Mouse (Mus musculus): ENCODE results near the gene Krt27. TPM values are rescaled to one million over a fixed set of nuclear protein-coding genes. Genes with fewer than 3 reads are reported as not detected.

The Krt27 gene
- polyA plus RNA-seq, 1 experiment, result 0.05 TPM

- TF ChIP-seq POLR2A (IDR thresholded peaks at IDR 0.05; ENCODE audit: borderline replicate concordance, extremely low read depth, insufficient read depth, insufficient read length, poor library complexity, severe bottlenecking) (peak; percentile 68), CTCF (IDR thresholded peaks at IDR 0.05; ENCODE audit: borderline replicate concordance, extremely low read depth, insufficient read depth, insufficient read length) (no peak)
- DNase-seq (ENCODE audit: low read depth), result peak; percentile 96
These were observed 35.2 kb upstream of the Krt27 start for GRCm38 (mm10) chr11:99385813-99386721.

- peak; percentile 87 for TF ChIP-seq CTCF (IDR thresholded peaks at IDR 0.05; ENCODE audit: borderline replicate concordance, extremely low read depth, insufficient read depth, insufficient read length)
- no peak for TF ChIP-seq POLR2A (IDR thresholded peaks at IDR 0.05; ENCODE audit: borderline replicate concordance, extremely low read depth, insufficient read depth, insufficient read length, poor library complexity, severe bottlenecking)
- peak; percentile 83 for DNase-seq (ENCODE audit: low read depth)
These were observed 28.7 kb upstream of the Krt27 start for GRCm38 (mm10) chr11:99379568-99379967.

- DNase-seq (ENCODE audit: low read depth), result no peak
- no peak for TF ChIP-seq CTCF (IDR thresholded peaks at IDR 0.05; ENCODE audit: borderline replicate concordance, extremely low read depth, insufficient read depth, insufficient read length)
- TF ChIP-seq POLR2A (IDR thresholded peaks at IDR 0.05; ENCODE audit: borderline replicate concordance, extremely low read depth, insufficient read depth, insufficient read length, poor library complexity, severe bottlenecking), result no peak
These were observed 23.9 kb upstream of the Krt27 start, which contains the start of gene Krt28 for GRCm38 (mm10) chr11:99374803-99375202. TSS of gene Krt28 (minus strand) at chr11:99374903.

- no peak for TF ChIP-seq CTCF (IDR thresholded peaks at IDR 0.05; ENCODE audit: borderline replicate concordance, extremely low read depth, insufficient read depth, insufficient read length)
- no peak for TF ChIP-seq POLR2A (IDR thresholded peaks at IDR 0.05; ENCODE audit: borderline replicate concordance, extremely low read depth, insufficient read depth, insufficient read length, poor library complexity, severe bottlenecking)
These were observed 19.0 kb upstream of the Krt27 start for GRCm38 (mm10) chr11:99369853-99370451.

DNA sequence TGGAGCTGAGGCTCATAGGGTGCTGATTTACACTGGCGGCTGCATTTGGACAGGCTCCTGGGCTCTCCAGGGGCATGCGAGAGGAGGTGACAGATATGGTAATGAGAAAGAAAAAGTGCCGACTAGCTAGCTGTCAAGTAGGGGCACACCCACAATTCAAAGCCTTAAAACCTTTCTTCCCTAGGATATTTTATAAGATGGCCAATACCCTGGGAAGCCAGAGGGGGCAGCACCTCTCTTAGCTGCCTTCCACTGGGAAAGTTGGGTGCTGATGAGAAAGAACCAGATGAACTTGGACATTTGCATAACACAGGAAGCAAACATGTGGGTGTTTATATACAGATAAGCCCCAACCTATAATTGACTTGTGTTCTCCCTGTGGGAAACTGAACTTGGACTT, 18.3 kb upstream of the Krt27 start:
- peak; percentile 56; the same call in 1 of the 2 replicates for TF ChIP-seq CTCF (IDR thresholded peaks at IDR 0.05; ENCODE audit: borderline replicate concordance, extremely low read depth, insufficient read depth, insufficient read length)
- TF ChIP-seq POLR2A (IDR thresholded peaks at IDR 0.05; ENCODE audit: borderline replicate concordance, extremely low read depth, insufficient read depth, insufficient read length, poor library complexity, severe bottlenecking), result no peak
- DNase-seq (ENCODE audit: low read depth), result peak; percentile 19

More at GRCm38 (mm10) chr11:99369853-99370451, 19.0 kb upstream of the Krt27 start:
- DNase-seq (ENCODE audit: low read depth), result peak; percentile 35

GRCm38 (mm10) chr11:99366791-99367190, 15.9 kb upstream of the Krt27 start:
- TF ChIP-seq CTCF (IDR thresholded peaks at IDR 0.05; ENCODE audit: borderline replicate concordance, extremely low read depth, insufficient read depth, insufficient read length), result no peak
- no peak for TF ChIP-seq POLR2A (IDR thresholded peaks at IDR 0.05; ENCODE audit: borderline replicate concordance, extremely low read depth, insufficient read depth, insufficient read length, poor library complexity, severe bottlenecking)
- no peak for DNase-seq (ENCODE audit: low read depth)

- TF ChIP-seq CTCF (IDR thresholded peaks at IDR 0.05; ENCODE audit: borderline replicate concordance, extremely low read depth, insufficient read depth, insufficient read length), result peak; percentile 74; the same call in 1 of the 2 replicates
- TF ChIP-seq POLR2A (IDR thresholded peaks at IDR 0.05; ENCODE audit: borderline replicate concordance, extremely low read depth, insufficient read depth, insufficient read length, poor library complexity, severe bottlenecking), result no peak
These were observed 13.5 kb upstream of the Krt27 start for GRCm38 (mm10) chr11:99364412-99364811.

GRCm38 (mm10) chr11:99361423-99361822, 10.5 kb upstream of the Krt27 start:
- no peak for DNase-seq (ENCODE audit: low read depth)
- TF ChIP-seq CTCF (IDR thresholded peaks at IDR 0.05; ENCODE audit: borderline replicate concordance, extremely low read depth, insufficient read depth, insufficient read length), result no peak

More at GRCm38 (mm10) chr11:99364412-99364811, 13.5 kb upstream of the Krt27 start:
- DNase-seq (ENCODE audit: low read depth), result peak; percentile 64

- TF ChIP-seq CTCF (IDR thresholded peaks at IDR 0.05; ENCODE audit: borderline replicate concordance, extremely low read depth, insufficient read depth, insufficient read length) (no peak), POLR2A (IDR thresholded peaks at IDR 0.05; ENCODE audit: borderline replicate concordance, extremely low read depth, insufficient read depth, insufficient read length, poor library complexity, severe bottlenecking) (no peak)
- DNase-seq (ENCODE audit: low read depth), result peak; percentile 72
These were observed 11.5 kb downstream of the Krt27 start for GRCm38 (mm10) chr11:99339299-99339847.

- TF ChIP-seq CTCF (IDR thresholded peaks at IDR 0.05; ENCODE audit: borderline replicate concordance, extremely low read depth, insufficient read depth, insufficient read length) (no peak), POLR2A (IDR thresholded peaks at IDR 0.05; ENCODE audit: borderline replicate concordance, extremely low read depth, insufficient read depth, insufficient read length, poor library complexity, severe bottlenecking) (no peak)
- no peak for DNase-seq (ENCODE audit: low read depth)
These were observed 13.0 kb downstream of the Krt27 start, which contains the start of gene Krt26 for GRCm38 (mm10) chr11:99337866-99338265. TSS of gene Krt26 (minus strand) at chr11:99337966.

GRCm38 (mm10) chr11:99333426-99333825, 17.5 kb downstream of the Krt27 start:
- peak; percentile 46 for DNase-seq (ENCODE audit: low read depth)
- no peak for TF ChIP-seq POLR2A (IDR thresholded peaks at IDR 0.05; ENCODE audit: borderline replicate concordance, extremely low read depth, insufficient read depth, insufficient read length, poor library complexity, severe bottlenecking)
- TF ChIP-seq CTCF (IDR thresholded peaks at IDR 0.05; ENCODE audit: borderline replicate concordance, extremely low read depth, insufficient read depth, insufficient read length), result no peak
